Mouse (Mus musculus): ENCODE data around the gene Hacd3.

DNA sequence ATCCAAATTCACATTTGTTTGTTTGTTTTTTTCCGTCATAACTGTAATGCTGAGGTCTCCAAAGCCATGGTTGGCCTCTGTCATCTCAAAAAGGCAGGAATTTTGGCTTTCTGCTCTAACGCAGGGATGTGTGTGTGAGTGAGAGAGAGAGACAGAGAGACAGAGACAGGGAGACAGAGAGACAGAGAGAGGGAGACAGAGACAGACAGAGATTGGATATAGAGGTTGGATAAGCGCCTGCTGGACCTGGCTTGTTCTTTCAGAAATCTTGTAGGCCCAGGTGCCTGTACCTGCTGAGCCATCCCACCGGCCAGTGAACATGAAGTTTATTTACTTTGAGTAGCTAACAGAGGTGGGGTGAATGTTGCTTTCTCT is 10.4 kb upstream of the Hacd3 start:
- TF ChIP-seq CTCF (IDR thresholded peaks at IDR 0.05; ENCODE audit: borderline replicate concordance, extremely low read depth, insufficient read depth, insufficient read length) = no peak
- no peak for TF ChIP-seq POLR2A (IDR thresholded peaks at IDR 0.05; ENCODE audit: borderline replicate concordance, extremely low read depth, insufficient read depth, insufficient read length, poor library complexity, severe bottlenecking)

Data from brain, embryonic 14.5 days (tissue).